Mouse (Mus musculus) testis, adult 2 months (tissue): ENCODE results near the gene Hnrnpa3.

Experiments used
- CTCF ChIP-seq: fragments of 200-500 bp; IDR thresholded peaks from 2 replicates; pipeline ENCODE4 v1.5.1; 2012; ENCODE audit warnings: low read depth, mild to moderate bottlenecking, inconsistent platforms, low read length, moderate library complexity; ENCODE audit not compliant: control insufficient read depth, insufficient read depth, insufficient replicate concordance
- POLR2A ChIP-seq: fragments of 200-500 bp; IDR thresholded peaks from 2 replicates; pipeline ENCODE4 v1.6.1; 2012; ENCODE audit warnings: low read depth, mild to moderate bottlenecking, inconsistent platforms, low read length, moderate library complexity; ENCODE audit not compliant: control insufficient read depth

GRCm38 (mm10) chr2:75660255-75660948 is 1.3 kb downstream of the Hnrnpa3 start:
- TF ChIP-seq POLR2A (no peak), CTCF (no peak)
